Mouse (Mus musculus): ENCODE results near the gene Gpr162.

Gpr162 gene

GRCm38 (mm10) chr6:124881821-124882220, 18.0 kb upstream of the Gpr162 start:
- no peak for DNase-seq (ENCODE audit: low spot score in 2 of 2)

- no peak for DNase-seq (ENCODE audit: low spot score in 2 of 2)
Measured at GRCm38 (mm10) chr6:124879390-124879789, 15.6 kb upstream of the Gpr162 start.

- DNase-seq (ENCODE audit: low spot score in 2 of 2): no peak
Measured at GRCm38 (mm10) chr6:124874348-124874747, 10.6 kb upstream of the Gpr162 start.

- DNase-seq (ENCODE audit: low spot score in 2 of 2): no peak
Measured at GRCm38 (mm10) chr6:124866560-124866959, 2.8 kb upstream of the Gpr162 start.

GRCm38 (mm10) chr6:124865766-124866362, 2.1 kb upstream of the Gpr162 start:
- DNase-seq (ENCODE audit: low spot score in 2 of 2): no peak

- DNase-seq (ENCODE audit: low spot score in 2 of 2): no peak
Measured at GRCm38 (mm10) chr6:124863125-124863657, 592 bp downstream of the Gpr162 start.

GRCm38 (mm10) chr6:124862406-124863124, 1.2 kb downstream of the Gpr162 start:
- DNase-seq (ENCODE audit: low spot score in 2 of 2): no peak

GRCm38 (mm10) chr6:124861802-124862201, 2.0 kb downstream of the Gpr162 start:
- no peak for DNase-seq (ENCODE audit: low spot score in 2 of 2)

- DNase-seq (ENCODE audit: low spot score in 2 of 2): no peak
Measured at GRCm38 (mm10) chr6:124861266-124861665, 2.5 kb downstream of the Gpr162 start.

GRCm38 (mm10) chr6:124860511-124860910, 3.3 kb downstream of the Gpr162 start:
- DNase-seq (ENCODE audit: low spot score in 2 of 2): no peak

- DNase-seq (ENCODE audit: low spot score in 2 of 2): peak; percentile 83 to 85
Measured at GRCm38 (mm10) chr6:124859725-124860124, 4.1 kb downstream of the Gpr162 start.

- no peak for DNase-seq (ENCODE audit: low spot score in 2 of 2)
Measured at GRCm38 (mm10) chr6:124858561-124859318, 5.0 kb downstream of the Gpr162 start.

- no peak for DNase-seq (ENCODE audit: low spot score in 2 of 2)
Measured at GRCm38 (mm10) chr6:124857840-124858530, 5.8 kb downstream of the Gpr162 start.

GRCm38 (mm10) chr6:124856916-124857839, 6.6 kb downstream of the Gpr162 start, which contains the start of gene P3h3:
P3h3 (minus strand) TSS chr6:124857752.
- peak; percentile 74 to 83 for DNase-seq (ENCODE audit: low spot score in 2 of 2)

- no peak for DNase-seq (ENCODE audit: low spot score in 2 of 2)
Measured at GRCm38 (mm10) chr6:124856321-124856720, 7.5 kb downstream of the Gpr162 start.

GRCm38 (mm10) chr6:124854647-124855046, 9.1 kb downstream of the Gpr162 start:
- DNase-seq (ENCODE audit: low spot score in 2 of 2): no peak

- DNase-seq (ENCODE audit: low spot score in 2 of 2): no peak
Measured at GRCm38 (mm10) chr6:124850535-124850934, 13.2 kb downstream of the Gpr162 start.

- peak; percentile 85 to 86 for DNase-seq (ENCODE audit: low spot score in 2 of 2)
Measured at GRCm38 (mm10) chr6:124847305-124847704, 16.5 kb downstream of the Gpr162 start.

GRCm38 (mm10) chr6:124840241-124841167, 23.3 kb downstream of the Gpr162 start, which contains the start of gene Gnb3:
Gnb3 (minus strand) TSS chr6:124840275.
- DNase-seq (ENCODE audit: low spot score in 2 of 2): no peak
